Mouse (Mus musculus): ENCODE results near the gene N4bp2l2. TPM values are rescaled to one million over a fixed set of nuclear protein-coding genes. Genes with fewer than 3 reads are reported as not detected.

Gene N4bp2l2
- polyA plus RNA-seq, 1 experiment from 2014 or later: 45.1 TPM

DNA sequence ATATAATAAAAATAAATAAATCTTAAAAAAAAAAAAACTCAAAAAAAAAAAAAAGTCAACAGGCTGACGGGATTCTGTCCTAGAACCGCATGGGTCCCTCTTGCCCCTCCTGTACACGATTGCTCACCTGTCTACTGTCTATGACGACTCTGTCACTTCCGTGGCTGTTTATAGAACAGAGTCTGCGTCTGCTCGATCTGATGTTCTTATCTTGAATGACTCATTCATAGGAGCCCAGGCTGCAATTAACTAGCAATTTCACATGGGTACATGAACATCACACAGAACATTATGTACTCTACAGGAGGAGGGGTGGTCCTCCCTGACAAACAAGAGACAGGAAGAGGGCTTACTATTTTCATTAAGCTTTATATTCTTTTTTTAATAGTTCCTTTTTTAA lies 40.5 kb downstream of the N4bp2l2 start:
- no peak overlapping the region for H3K27ac ChIP-seq
- WGBS: 80% methylated on average over 7 of the region's 7 CpGs
- H3K9ac ChIP-seq (ENCODE audit: low read depth, low read length): no peak overlapping the region
- no peak for TF ChIP-seq CTCF (IDR thresholded peaks at IDR 0.05; ENCODE audit: low read depth)
- no peaks in the 10 kb centered on the region for H3K9me3 ChIP-seq (replicated peaks; ENCODE audit: low read length)
- H3K36me3 ChIP-seq (ENCODE audit: insufficient read depth, low read length): no peaks in the 10 kb centered on the region
- ATAC-seq (replicated peaks; ENCODE audit: low FRiP score, low read depth) (no peak), DNase-seq (ENCODE audit: low spot score) (no peak)
- no peak overlapping the region for H3K4me3 ChIP-seq (replicated peaks; ENCODE audit: low read depth, low read length)
- H3K27me3 ChIP-seq (ENCODE audit: insufficient read depth, low read length): no peaks in the 10 kb centered on the region
- H3K4me1 ChIP-seq (replicated peaks; ENCODE audit: insufficient read depth, low read length): no peaks in the 10 kb centered on the region
- no peak overlapping the region for H3K4me2 ChIP-seq (ENCODE audit: low read length)

DNA sequence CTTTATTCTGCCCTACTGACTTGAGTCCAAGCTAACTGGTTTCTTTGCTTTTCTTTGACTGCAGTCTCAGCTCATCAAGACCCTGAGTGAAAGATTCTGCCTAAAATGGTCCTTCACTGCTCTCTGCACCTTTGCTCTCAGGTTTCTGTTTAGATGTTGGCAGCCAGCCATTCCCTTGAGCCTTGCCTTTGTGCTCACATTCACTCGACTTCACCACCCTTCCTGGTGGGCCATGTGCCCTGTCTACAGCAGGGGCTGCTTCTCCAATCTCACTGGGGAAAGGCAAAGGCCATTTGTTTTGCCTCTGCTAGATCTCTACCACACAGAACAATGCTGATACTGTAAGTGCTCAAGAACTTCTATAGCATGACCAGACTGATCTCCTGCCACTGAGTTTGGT lies 43.2 kb downstream of the N4bp2l2 start:
- H3K4me2 ChIP-seq (ENCODE audit: low read length): no peak overlapping the region
- no peak overlapping the region for H3K27ac ChIP-seq
- WGBS: 17% methylated on average over 1 of the region's 1 CpGs
- H3K9ac ChIP-seq (ENCODE audit: low read depth, low read length): no peak overlapping the region
- no peak overlapping the region for H3K4me3 ChIP-seq (replicated peaks; ENCODE audit: low read depth, low read length)
- DNase-seq (ENCODE audit: low spot score) (no peak), ATAC-seq (replicated peaks; ENCODE audit: low FRiP score, low read depth) (no peak)
- no peaks in the 10 kb centered on the region for H3K27me3 ChIP-seq (ENCODE audit: insufficient read depth, low read length)
- 0 out of 2 replicates have a peak, but pooled peaks cover 6% of the 10 kb centered on the region for H3K4me1 ChIP-seq (replicated peaks; ENCODE audit: insufficient read depth, low read length)
- H3K36me3 ChIP-seq (ENCODE audit: insufficient read depth, low read length): no peaks in the 10 kb centered on the region
- no peak for TF ChIP-seq CTCF (IDR thresholded peaks at IDR 0.05; ENCODE audit: low read depth)
- no peaks in the 10 kb centered on the region for H3K9me3 ChIP-seq (replicated peaks; ENCODE audit: low read length)

DNA sequence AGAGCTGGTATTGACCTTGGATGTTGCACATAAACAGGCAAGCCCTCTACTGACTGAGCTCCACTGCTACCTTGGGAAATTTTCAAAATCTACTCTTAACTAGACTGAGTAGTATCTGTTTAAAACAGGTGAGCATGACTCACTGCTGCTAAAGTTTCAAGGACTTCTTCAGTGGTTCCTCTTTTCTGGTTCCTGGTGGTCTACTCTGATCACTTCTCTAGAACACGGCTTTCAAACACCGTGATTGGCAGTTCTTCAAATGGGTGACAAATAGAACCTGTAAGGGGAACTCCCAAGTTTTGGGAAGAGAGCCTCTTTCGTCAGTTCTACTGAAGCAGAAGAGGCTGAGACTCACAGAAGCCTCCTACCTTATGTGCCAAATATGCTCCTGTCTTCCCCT lies 44.4 kb downstream of the N4bp2l2 start:
- ATAC-seq (replicated peaks; ENCODE audit: low FRiP score, low read depth) (no peak), DNase-seq (ENCODE audit: low spot score) (no peak)
- 0 out of 2 replicates have a peak, but pooled peaks cover 6% of the 10 kb centered on the region for H3K4me1 ChIP-seq (replicated peaks; ENCODE audit: insufficient read depth, low read length)
- no peak overlapping the region for H3K4me3 ChIP-seq (replicated peaks; ENCODE audit: low read depth, low read length)
- H3K36me3 ChIP-seq (ENCODE audit: insufficient read depth, low read length): no peaks in the 10 kb centered on the region
- no peak overlapping the region for H3K9ac ChIP-seq (ENCODE audit: low read depth, low read length)
- H3K9me3 ChIP-seq (replicated peaks; ENCODE audit: low read length): no peaks in the 10 kb centered on the region
- H3K4me2 ChIP-seq (ENCODE audit: low read length): no peak overlapping the region
- no peak overlapping the region for H3K27ac ChIP-seq
- WGBS: 92% methylated on average over 3 of the region's 3 CpGs
- no peaks in the 10 kb centered on the region for H3K27me3 ChIP-seq (ENCODE audit: insufficient read depth, low read length)
- no peak for TF ChIP-seq CTCF (IDR thresholded peaks at IDR 0.05; ENCODE audit: low read depth)

DNA sequence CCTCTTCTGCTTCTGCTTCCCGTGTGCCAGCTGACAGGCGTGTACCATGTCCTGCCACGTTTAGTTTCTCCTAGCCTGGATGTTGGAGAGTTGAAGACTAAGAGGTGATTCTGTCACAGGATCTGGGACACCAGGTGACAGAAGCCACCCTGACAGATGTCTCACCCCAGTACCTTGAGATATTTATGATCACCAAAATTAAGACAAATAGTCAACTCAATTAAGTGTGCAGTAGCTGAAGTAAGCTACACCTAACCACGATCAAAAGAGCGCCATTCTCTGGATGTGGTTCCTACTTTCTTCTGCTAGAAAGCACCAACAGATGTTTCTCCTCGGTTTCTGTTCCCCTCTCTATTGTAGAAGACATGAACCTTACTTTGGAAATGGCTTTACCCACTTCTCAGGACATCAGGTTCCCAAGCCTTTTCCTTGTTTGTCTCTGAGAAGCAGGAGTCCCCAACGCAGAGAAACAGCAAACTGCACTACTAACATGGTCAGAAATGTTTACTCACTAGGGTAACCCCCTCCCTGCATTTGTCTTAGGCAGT lies 45.3 kb downstream of the N4bp2l2 start:
- DNase-seq (ENCODE audit: low spot score) (no peak), ATAC-seq (replicated peaks; ENCODE audit: low FRiP score, low read depth) (no peak)
- H3K27me3 ChIP-seq (ENCODE audit: insufficient read depth, low read length): no peaks in the 10 kb centered on the region
- 71% methylated on average over 7 of the region's 7 CpGs for WGBS
- 0 out of 2 replicates have a peak, but pooled peaks cover 6% of the 10 kb centered on the region for H3K4me1 ChIP-seq (replicated peaks; ENCODE audit: insufficient read depth, low read length)
- no peak for TF ChIP-seq CTCF (IDR thresholded peaks at IDR 0.05; ENCODE audit: low read depth)
- H3K4me3 ChIP-seq (replicated peaks; ENCODE audit: low read depth, low read length): no peak overlapping the region
- H3K27ac ChIP-seq: no peak overlapping the region
- H3K4me2 ChIP-seq (ENCODE audit: low read length): no peak overlapping the region
- H3K36me3 ChIP-seq (ENCODE audit: insufficient read depth, low read length): no peaks in the 10 kb centered on the region
- H3K9me3 ChIP-seq (replicated peaks; ENCODE audit: low read length): no peaks in the 10 kb centered on the region
- H3K9ac ChIP-seq (ENCODE audit: low read depth, low read length): no peak overlapping the region

DNA sequence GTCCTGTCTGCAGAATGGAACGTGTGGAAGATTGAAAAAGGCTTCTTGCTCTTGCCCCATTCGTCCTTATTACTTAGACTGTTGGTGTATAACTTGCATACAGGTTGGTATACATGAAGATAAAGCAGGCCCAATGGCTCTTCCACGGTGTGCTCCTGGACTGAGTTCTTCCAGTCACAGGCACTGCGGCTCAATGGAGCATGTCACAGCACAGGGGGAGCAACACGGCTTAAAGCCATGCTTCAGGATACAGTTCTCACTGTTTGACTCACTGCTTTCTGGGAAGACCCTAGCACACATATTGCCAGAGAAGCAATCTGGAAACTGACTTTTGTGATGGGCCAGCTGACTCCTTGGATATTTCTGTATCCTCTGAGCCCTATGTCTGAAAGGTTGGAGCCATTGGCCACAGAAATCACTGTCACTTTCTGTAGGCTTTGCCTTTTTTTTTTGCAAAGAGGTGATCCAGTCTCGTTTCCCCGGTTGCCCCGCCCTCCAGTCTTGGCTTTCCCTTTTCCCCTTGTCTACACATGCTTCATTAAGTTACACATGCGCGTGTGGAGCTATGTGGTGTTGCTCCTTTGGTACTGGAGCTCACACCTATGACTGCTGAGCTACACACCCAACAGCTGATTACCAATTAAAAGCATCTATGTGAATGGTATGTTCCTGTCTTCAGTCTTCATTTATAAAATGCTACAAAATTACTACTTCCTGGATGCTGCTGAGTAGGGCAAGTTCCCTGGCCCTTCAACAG lies 47.2 kb downstream of the N4bp2l2 start:
- ATAC-seq (replicated peaks; ENCODE audit: low FRiP score, low read depth) (peak; percentile 68), DNase-seq (ENCODE audit: low spot score) (peak; percentile 42)
- Histone ChIP-seq H3K9ac (ENCODE audit: low read depth, low read length) (no peak overlapping the region), H3K9me3 (replicated peaks; ENCODE audit: low read length) (no peaks in the 10 kb centered on the region), H3K4me3 (replicated peaks; ENCODE audit: low read depth, low read length) (no peak overlapping the region), H3K4me1 (replicated peaks; ENCODE audit: insufficient read depth, low read length) (0 out of 2 replicates have a peak, but pooled peaks cover 6% of the 10 kb centered on the region), H3K4me2 (ENCODE audit: low read length) (no peak overlapping the region; the same call in 1 of the 2 replicates), H3K36me3 (ENCODE audit: insufficient read depth, low read length) (no peaks in the 10 kb centered on the region), H3K27me3 (ENCODE audit: insufficient read depth, low read length) (no peaks in the 10 kb centered on the region), H3K27ac (0 out of 2 replicates have a peak overlapping the region, but pooled peaks have one; percentile 5)
- 49% methylated on average over 10 of the region's 10 CpGs for WGBS
- no peak for TF ChIP-seq CTCF (IDR thresholded peaks at IDR 0.05; ENCODE audit: low read depth)

DNA sequence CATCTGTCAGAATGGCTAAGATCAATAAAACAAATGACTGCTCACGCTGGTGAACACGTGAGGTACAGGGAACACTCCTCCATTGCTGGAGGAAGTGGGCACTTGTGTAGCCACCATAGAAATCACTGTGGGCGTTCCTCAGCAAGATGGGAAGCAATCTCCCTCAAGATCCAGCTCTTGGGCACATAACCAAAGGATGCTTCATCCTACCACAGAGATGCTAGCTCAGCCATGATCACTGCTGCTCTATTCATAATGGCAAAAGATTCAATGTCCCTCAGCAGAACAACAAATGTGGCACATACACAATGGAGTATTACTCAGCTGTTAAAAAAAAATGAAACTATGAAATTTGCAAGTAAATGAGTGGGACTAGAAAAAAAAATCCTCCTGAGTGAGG lies 49.3 kb downstream of the N4bp2l2 start:
- Histone ChIP-seq H3K27me3 (ENCODE audit: insufficient read depth, low read length) (no peaks in the 10 kb centered on the region), H3K4me3 (replicated peaks; ENCODE audit: low read depth, low read length) (no peak overlapping the region), H3K27ac (no peak overlapping the region), H3K4me2 (ENCODE audit: low read length) (no peak overlapping the region), H3K9me3 (replicated peaks; ENCODE audit: low read length) (no peaks in the 10 kb centered on the region), H3K36me3 (ENCODE audit: insufficient read depth, low read length) (no peaks in the 10 kb centered on the region), H3K9ac (ENCODE audit: low read depth, low read length) (no peak overlapping the region), H3K4me1 (replicated peaks; ENCODE audit: insufficient read depth, low read length) (0 out of 2 replicates have a peak, but pooled peaks cover 6% of the 10 kb centered on the region)
- TF ChIP-seq CTCF (IDR thresholded peaks at IDR 0.05; ENCODE audit: low read depth): no peak
- no peak for ATAC-seq (replicated peaks; ENCODE audit: low FRiP score, low read depth)
- WGBS: 80% methylated on average over 3 of the region's 3 CpGs
- no peak for DNase-seq (ENCODE audit: low spot score)

All from kidney, postnatal 0 days (tissue).